Mouse (Mus musculus) forebrain, embryonic 14.5 days (tissue): ENCODE results near the gene Jazf1. TPM values are rescaled to one million over a fixed set of nuclear protein-coding genes. Genes with fewer than 3 reads are reported as not detected.

Source experiments
- ATAC-seq: fragments of 200-750 bp; cut with Nextera tagmentation; 2 replicates; pipeline ENCODE4 v1.8.0; 2017; ENCODE audit warnings: mild to moderate bottlenecking, moderate library complexity
- DNase-seq: peaks from one replicate; pipeline ENCODE4 v3.0.0-alpha.2; 2015; ENCODE audit warnings: low spot score
- H3K27ac ChIP-seq: fragments of 300-500 bp; sonication (generic); 2 replicates; pipeline ENCODE4 v1.5.1; 2014; ENCODE audit warnings: low read depth, mild to moderate bottlenecking, control low read depth, low read length, moderate library complexity
- H3K27me3 ChIP-seq: fragments of 300-500 bp; sonication (generic); replicated peaks from 2 replicates; pipeline ENCODE4 v1.6.1; 2014; ENCODE audit warnings: low read length, control low read depth, mixed read lengths; ENCODE audit not compliant: control insufficient read depth, insufficient read depth
- H3K36me3 ChIP-seq: fragments of 300-500 bp; sonication (generic); 2 replicates; pipeline ENCODE4 v1.6.1; 2014; ENCODE audit warnings: low read length, control low read depth; ENCODE audit not compliant: control insufficient read depth, insufficient read depth
- H3K4me1 ChIP-seq: fragments of 300-500 bp; sonication (generic); 2 replicates; pipeline ENCODE4 v1.6.1; 2014; ENCODE audit warnings: antibody characterized with exemption, low read length, control low read depth; ENCODE audit not compliant: control insufficient read depth, insufficient read depth
- H3K4me2 ChIP-seq: fragments of 300-500 bp; sonication (generic); 2 replicates; pipeline ENCODE4 v1.6.1; 2014; ENCODE audit warnings: mild to moderate bottlenecking, control low read depth, low read length
- H3K4me3 ChIP-seq: fragments of 300-500 bp; sonication (generic); 2 replicates; pipeline ENCODE4 v1.5.1; 2014; ENCODE audit warnings: low read depth, low read length, control low read depth
- H3K9ac ChIP-seq: fragments of 300-500 bp; sonication (generic); 2 replicates; pipeline ENCODE4 v1.6.1; 2014; ENCODE audit warnings: mild to moderate bottlenecking, low read length, control low read depth, moderate library complexity
- H3K9me3 ChIP-seq: fragments of 300-500 bp; sonication (generic); replicated peaks from 2 replicates; pipeline ENCODE4 v1.6.1; 2016; ENCODE audit warnings: low read length, control low read depth, mixed read lengths; ENCODE audit not compliant: control insufficient read depth
- WGBS: fragments of 180-500 bp; shearing (Covaris S2); extraction: QIAGEN DNeasy Blood & Tissue Kit; methylation state at CpG from one replicate; pipeline ENCODE4 v1.1.7; 2014; 5-methylcytosine and 5-hydroxymethylcytosine counted together
- polyA plus RNA-seq: library from polyadenylated mRNA; unstranded; fragments of >200 nt; fragmentation: Nextera tagmentation; extraction: Ambion mirVana; gene quantifications from 2 replicates; pipeline ENCODE4 v1.2.1, GENCODE M21; 2014

The Jazf1 gene
- polyA plus RNA-seq, 1 experiment from 2014 or later: 22.0 TPM

GRCm38 (mm10) chr6:52817203-52817874 is 251.1 kb downstream of the Jazf1 start:
- no peaks in the 10 kb centered on the region for H3K36me3 ChIP-seq
- H3K4me2 ChIP-seq: no peak overlapping the region
- no peaks in the 10 kb centered on the region for H3K4me1 ChIP-seq
- WGBS: 85% methylated on average over 10 of the region's 10 CpGs
- ATAC-seq (no peak), DNase-seq (no peak)
- no peaks in the 10 kb centered on the region for H3K9me3 ChIP-seq
- H3K27ac ChIP-seq: no peak overlapping the region
- no peak overlapping the region for H3K9ac ChIP-seq
- peaks cover 10% of the 10 kb centered on the region; the same call in 1 of the 2 replicates for H3K27me3 ChIP-seq
- no peak overlapping the region for H3K4me3 ChIP-seq

GRCm38 (mm10) chr6:52805237-52805856 is 263.1 kb downstream of the Jazf1 start:
- Histone ChIP-seq H3K9me3 (no peaks in the 10 kb centered on the region), H3K36me3 (no peaks in the 10 kb centered on the region), H3K9ac (no peak overlapping the region), H3K4me1 (no peaks in the 10 kb centered on the region), H3K4me3 (no peak overlapping the region), H3K27me3 (0 out of 2 replicates have a peak, but pooled peaks cover 3% of the 10 kb centered on the region), H3K4me2 (no peak overlapping the region), H3K27ac (no peak overlapping the region)
- 82% methylated on average over 3 of the region's 3 CpGs for WGBS
- ATAC-seq (no peak), DNase-seq (no peak)

GRCm38 (mm10) chr6:52802181-52802580 is 266.2 kb downstream of the Jazf1 start:
- no peak for DNase-seq
- H3K36me3 ChIP-seq: no peaks in the 10 kb centered on the region
- H3K9me3 ChIP-seq: no peaks in the 10 kb centered on the region
- H3K4me2 ChIP-seq: no peak overlapping the region
- H3K4me1 ChIP-seq: peaks cover 3% of the 10 kb centered on the region; the same call in 1 of the 2 replicates
- no peak overlapping the region for H3K4me3 ChIP-seq
- no peaks in the 10 kb centered on the region for H3K27me3 ChIP-seq
- no peak overlapping the region for H3K9ac ChIP-seq
- WGBS: 42% methylated on average over 9 of the region's 9 CpGs
- H3K27ac ChIP-seq: no peak overlapping the region
- ATAC-seq: no peak

- ATAC-seq: no peak
- no peaks in the 10 kb centered on the region for H3K27me3 ChIP-seq
- H3K4me1 ChIP-seq: peaks cover 32% of the 10 kb centered on the region
- no peak for DNase-seq
- H3K4me2 ChIP-seq: no peak overlapping the region
- H3K9ac ChIP-seq: no peak overlapping the region
- no peaks in the 10 kb centered on the region for H3K36me3 ChIP-seq
- WGBS: 50% methylated on average over 6 of the region's 6 CpGs
- H3K27ac ChIP-seq: no peak overlapping the region
- H3K4me3 ChIP-seq: no peak overlapping the region
- H3K9me3 ChIP-seq: no peaks in the 10 kb centered on the region
These were observed 271.1 kb downstream of the Jazf1 start for GRCm38 (mm10) chr6:52797252-52797800.

- H3K4me1 ChIP-seq: peaks cover 32% of the 10 kb centered on the region
- no peaks in the 10 kb centered on the region for H3K36me3 ChIP-seq
- no peak overlapping the region for H3K27ac ChIP-seq
- ATAC-seq (peak; percentile 57; the same call in 1 of the 2 replicates), DNase-seq (peak; percentile 67)
- H3K9me3 ChIP-seq: no peaks in the 10 kb centered on the region
- no peak overlapping the region for H3K4me3 ChIP-seq
- 38% methylated on average over 1 of the region's 1 CpGs for WGBS
- H3K27me3 ChIP-seq: no peaks in the 10 kb centered on the region
- H3K9ac ChIP-seq: no peak overlapping the region
- H3K4me2 ChIP-seq: no peak overlapping the region
These were observed 271.7 kb downstream of the Jazf1 start for GRCm38 (mm10) chr6:52796691-52797090.

GRCm38 (mm10) chr6:52796035-52796598 is 272.3 kb downstream of the Jazf1 start:
- DNase-seq (no peak), ATAC-seq (no peak)
- Histone ChIP-seq H3K9ac (no peak overlapping the region), H3K36me3 (no peaks in the 10 kb centered on the region), H3K27ac (no peak overlapping the region; the same call in 1 of the 2 replicates), H3K4me1 (peaks cover 32% of the 10 kb centered on the region), H3K4me3 (no peak overlapping the region), H3K27me3 (no peaks in the 10 kb centered on the region), H3K4me2 (no peak overlapping the region), H3K9me3 (no peaks in the 10 kb centered on the region)
- 69% methylated on average over 9 of the region's 9 CpGs for WGBS

GRCm38 (mm10) chr6:52795029-52795841 is 273.2 kb downstream of the Jazf1 start:
- H3K9ac ChIP-seq: no peak overlapping the region
- peak overlapping the region; percentile 34 for H3K4me2 ChIP-seq
- no peak overlapping the region for H3K4me3 ChIP-seq
- WGBS: 41% methylated on average over 16 of the region's 16 CpGs
- peak overlapping the region; percentile 62; the same call in 1 of the 2 replicates for H3K27ac ChIP-seq
- H3K4me1 ChIP-seq: peaks cover 33% of the 10 kb centered on the region
- H3K9me3 ChIP-seq: no peaks in the 10 kb centered on the region
- no peaks in the 10 kb centered on the region for H3K36me3 ChIP-seq
- ATAC-seq (peak; percentile 77), DNase-seq (peak; percentile 83)
- H3K27me3 ChIP-seq: no peaks in the 10 kb centered on the region

- no peaks in the 10 kb centered on the region for H3K36me3 ChIP-seq
- no peak overlapping the region for H3K27ac ChIP-seq
- no peak overlapping the region for H3K9ac ChIP-seq
- 87% methylated on average over 3 of the region's 3 CpGs for WGBS
- peaks cover 38% of the 10 kb centered on the region for H3K4me1 ChIP-seq
- ATAC-seq (no peak), DNase-seq (no peak)
- H3K9me3 ChIP-seq: no peaks in the 10 kb centered on the region
- H3K4me2 ChIP-seq: no peak overlapping the region
- H3K27me3 ChIP-seq: no peaks in the 10 kb centered on the region
- H3K4me3 ChIP-seq: no peak overlapping the region
These were observed 276.0 kb downstream of the Jazf1 start for GRCm38 (mm10) chr6:52792455-52792854.
